Mouse (Mus musculus) heart, embryonic 16.5 days (tissue): ENCODE measurements around the gene Prrc2a. TPM values are rescaled to one million over a fixed set of nuclear protein-coding genes. Genes with fewer than 3 reads are reported as not detected.

Source experiments
- ATAC-seq: fragments of 200-750 bp; cut with Nextera tagmentation; replicated peaks from 2 replicates; pipeline ENCODE4 v1.8.0; 2017; ENCODE audit warnings: moderate number of reproducible peaks; ENCODE audit not compliant: insufficient read depth, low FRiP score; ENCODE audit errors: extremely low read depth
- H3K27ac ChIP-seq: fragments of 300-500 bp; sonication (generic); 2 replicates; pipeline ENCODE4 v1.5.1; 2014; ENCODE audit warnings: mild to moderate bottlenecking, low read length, control low read depth, moderate library complexity
- H3K27me3 ChIP-seq: fragments of 300-500 bp; sonication (generic); 2 replicates; pipeline ENCODE4 v1.6.1; 2014; ENCODE audit warnings: low read length, mixed read lengths; ENCODE audit not compliant: control insufficient read depth, insufficient read depth
- H3K36me3 ChIP-seq: fragments of 300-500 bp; sonication (generic); 2 replicates; pipeline ENCODE4 v1.6.1; 2014; ENCODE audit not compliant: control insufficient read depth, insufficient read depth
- H3K4me1 ChIP-seq: fragments of 300-500 bp; sonication (generic); 2 replicates; pipeline ENCODE4 v1.6.1; 2014; ENCODE audit warnings: low read length, mixed read lengths; ENCODE audit not compliant: control insufficient read depth, insufficient read depth
- H3K4me2 ChIP-seq: fragments of 300-500 bp; sonication (generic); 2 replicates; pipeline ENCODE4 v1.6.1; 2014; ENCODE audit warnings: low read depth, mild to moderate bottlenecking, control low read depth, low read length
- H3K4me3 ChIP-seq: fragments of 300-500 bp; sonication (generic); 2 replicates; pipeline ENCODE4 v1.5.1; 2014; ENCODE audit warnings: mild to moderate bottlenecking, control low read depth, low read length
- H3K9ac ChIP-seq: fragments of 300-500 bp; sonication (generic); 2 replicates; pipeline ENCODE4 v1.6.1; 2014; ENCODE audit warnings: low read length, control low read depth
- H3K9me3 ChIP-seq: fragments of 300-500 bp; sonication (generic); replicated peaks from 2 replicates; pipeline ENCODE4 v1.6.1; 2016; ENCODE audit warnings: low read length; ENCODE audit not compliant: control insufficient read depth
- WGBS: fragments of 180-500 bp; shearing (Covaris S2); extraction: QIAGEN DNeasy Blood & Tissue Kit; methylation state at CpG from one replicate; pipeline ENCODE4 v1.1.7; 2014; 5-methylcytosine and 5-hydroxymethylcytosine counted together
- polyA plus RNA-seq: library from polyadenylated mRNA; unstranded; fragments of >200 nt; fragmentation: Nextera tagmentation; extraction: Ambion mirVana; gene quantifications from 2 replicates; pipeline ENCODE4 v1.2.1, GENCODE M21; 2015

Gene Prrc2a
- polyA plus RNA-seq, 1 experiment from 2014 or later, result 103 TPM

DNA sequence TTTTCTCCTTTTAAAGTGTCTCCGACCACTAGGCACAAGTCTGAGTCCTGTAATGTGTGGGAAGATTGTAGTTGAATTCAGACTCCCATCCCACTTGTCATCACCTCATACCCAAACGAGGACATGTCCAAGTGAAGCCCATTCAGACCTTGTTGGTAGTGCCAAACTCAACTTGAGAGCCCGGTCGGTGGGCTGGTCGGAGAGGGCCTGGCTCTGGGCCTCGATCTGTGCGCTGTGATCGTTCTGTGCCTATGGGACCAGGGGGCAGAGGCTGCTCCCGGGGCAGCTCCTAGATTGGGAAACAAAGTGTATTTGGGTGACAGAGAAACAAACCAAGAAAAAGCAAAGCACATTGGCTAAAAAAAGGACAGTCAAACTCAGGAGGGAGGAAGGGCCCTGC, 11.6 kb downstream of the Prrc2a start:
- no peaks in the 10 kb centered on the region for H3K9me3 ChIP-seq
- no peak overlapping the region for H3K27ac ChIP-seq
- 72% methylated on average over 9 of the region's 9 CpGs for WGBS
- no peak overlapping the region for H3K4me3 ChIP-seq
- peaks cover 96% of the 10 kb centered on the region for H3K36me3 ChIP-seq
- no peaks in the 10 kb centered on the region for H3K27me3 ChIP-seq
- no peak overlapping the region for H3K9ac ChIP-seq
- no peak overlapping the region for H3K4me2 ChIP-seq
- H3K4me1 ChIP-seq, result no peaks in the 10 kb centered on the region
- no peak for ATAC-seq

GRCm38 (mm10) chr17:35152121-35152520, 12.6 kb downstream of the Prrc2a start:
- ATAC-seq, result no peak
- Histone ChIP-seq H3K27ac (no peak overlapping the region), H3K9me3 (no peaks in the 10 kb centered on the region), H3K4me3 (no peak overlapping the region), H3K4me2 (no peak overlapping the region), H3K27me3 (no peaks in the 10 kb centered on the region), H3K36me3 (peaks cover 90% of the 10 kb centered on the region), H3K9ac (no peak overlapping the region), H3K4me1 (no peaks in the 10 kb centered on the region)
- WGBS, result 94% methylated on average over 4 of the region's 4 CpGs

GRCm38 (mm10) chr17:35147922-35148639, 16.6 kb downstream of the Prrc2a start:
- Histone ChIP-seq H3K36me3 (peaks cover 81% of the 10 kb centered on the region), H3K4me1 (no peaks in the 10 kb centered on the region), H3K27ac (no peak overlapping the region), H3K4me3 (no peak overlapping the region), H3K4me2 (no peak overlapping the region), H3K9ac (no peak overlapping the region), H3K9me3 (no peaks in the 10 kb centered on the region), H3K27me3 (no peaks in the 10 kb centered on the region)
- ATAC-seq, result no peak
- 61% methylated on average over 5 of the region's 5 CpGs for WGBS

- Histone ChIP-seq H3K9ac (no peak overlapping the region), H3K9me3 (no peaks in the 10 kb centered on the region), H3K4me2 (no peak overlapping the region), H3K4me3 (no peak overlapping the region), H3K27ac (no peak overlapping the region), H3K27me3 (no peaks in the 10 kb centered on the region), H3K36me3 (peaks cover 81% of the 10 kb centered on the region), H3K4me1 (no peaks in the 10 kb centered on the region)
- 60% methylated on average over 3 of the region's 3 CpGs for WGBS
- no peak for ATAC-seq
Observed at GRCm38 (mm10) chr17:35147348-35147747, 17.3 kb downstream of the Prrc2a start.

DNA sequence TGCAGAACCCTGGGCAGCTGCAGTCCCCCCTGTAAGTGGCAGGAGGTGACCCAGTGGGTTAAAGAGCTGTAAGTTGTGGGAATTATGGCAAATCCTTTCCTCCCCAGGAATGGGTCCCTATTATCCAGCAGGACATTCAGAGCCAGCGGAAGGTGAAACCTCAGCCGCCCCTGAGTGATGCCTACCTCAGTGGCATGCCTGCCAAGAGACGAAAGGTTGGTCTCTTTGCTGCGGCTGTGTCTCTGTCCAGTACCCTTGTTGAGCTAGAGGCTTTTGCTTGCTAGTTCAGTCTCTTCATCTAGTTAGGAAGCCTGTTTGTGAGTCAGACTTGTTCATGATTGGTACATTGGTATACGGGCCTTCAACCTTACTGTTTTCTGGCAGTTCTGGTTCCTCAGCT, 18.6 kb downstream of the Prrc2a start:
- Histone ChIP-seq H3K27me3 (no peaks in the 10 kb centered on the region), H3K4me1 (no peaks in the 10 kb centered on the region), H3K36me3 (peaks cover 81% of the 10 kb centered on the region), H3K27ac (no peak overlapping the region), H3K4me2 (no peak overlapping the region), H3K4me3 (no peak overlapping the region), H3K9ac (no peak overlapping the region), H3K9me3 (no peaks in the 10 kb centered on the region)
- ATAC-seq, result no peak
- WGBS, result 84% methylated on average over 5 of the region's 5 CpGs

GRCm38 (mm10) chr17:35141971-35142370, 22.7 kb downstream of the Prrc2a start:
- Histone ChIP-seq H3K4me1 (peaks cover 6% of the 10 kb centered on the region), H3K27me3 (no peaks in the 10 kb centered on the region), H3K9ac (no peak overlapping the region), H3K4me2 (no peak overlapping the region), H3K36me3 (peaks cover 74% of the 10 kb centered on the region), H3K4me3 (no peak overlapping the region), H3K27ac (no peak overlapping the region), H3K9me3 (no peaks in the 10 kb centered on the region)
- ATAC-seq, result no peak
- WGBS, result 93% methylated on average over 6 of the region's 6 CpGs

DNA sequence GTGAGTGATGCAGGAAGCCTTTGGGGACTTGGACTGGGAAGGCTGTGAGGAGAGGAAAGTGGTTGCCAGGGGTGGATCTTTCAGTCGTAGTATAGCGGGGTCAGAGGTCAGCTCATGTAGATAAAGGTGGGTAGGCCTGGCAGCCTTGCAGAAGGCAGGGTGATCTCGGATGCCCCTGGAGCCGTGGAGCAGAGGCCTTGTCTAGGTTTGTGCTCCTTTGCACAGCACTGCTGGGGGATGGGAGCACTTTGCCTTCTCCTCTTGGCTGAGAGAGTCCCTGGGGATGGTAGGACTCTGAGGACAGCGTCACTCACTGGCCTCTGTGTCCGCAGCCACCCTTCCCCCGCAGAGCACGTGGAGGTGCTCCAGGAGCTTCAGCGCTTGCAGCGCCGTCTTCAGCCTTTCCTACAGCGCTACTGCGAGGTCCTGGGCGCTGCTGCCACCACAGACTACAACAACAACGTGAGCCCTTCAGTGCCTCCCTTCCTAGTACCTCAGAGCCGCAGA, 24.2 kb downstream of the Prrc2a start:
- WGBS, result 70% methylated on average over 16 of the region's 16 CpGs
- H3K4me1 ChIP-seq, result peaks cover 16% of the 10 kb centered on the region
- no peak for ATAC-seq
- no peak overlapping the region for H3K4me3 ChIP-seq
- no peaks in the 10 kb centered on the region for H3K27me3 ChIP-seq
- H3K27ac ChIP-seq, result no peak overlapping the region
- H3K9me3 ChIP-seq, result no peaks in the 10 kb centered on the region
- peaks cover 66% of the 10 kb centered on the region for H3K36me3 ChIP-seq
- no peak overlapping the region for H3K9ac ChIP-seq
- H3K4me2 ChIP-seq, result no peak overlapping the region

DNA sequence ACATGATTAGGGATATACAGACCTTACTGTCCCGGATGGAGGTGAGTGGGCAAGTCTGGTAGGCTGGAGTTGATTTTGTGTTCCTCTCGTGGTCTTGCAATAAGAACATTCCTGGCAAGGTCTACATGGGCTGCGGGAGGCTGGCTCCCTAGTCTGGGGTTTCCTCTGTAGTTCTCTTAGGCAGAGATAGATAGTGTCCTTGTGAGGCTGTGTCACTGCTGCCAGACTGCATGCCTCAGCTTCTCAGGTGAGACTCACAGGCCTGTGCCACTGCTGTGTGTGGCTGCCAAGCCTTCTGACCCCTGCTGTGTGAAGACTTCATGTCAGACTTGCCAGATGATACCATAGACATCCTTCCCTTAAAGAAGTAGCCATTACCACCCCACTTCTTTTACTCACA, 25.4 kb downstream of the Prrc2a start:
- WGBS, result 94% methylated on average over 3 of the region's 3 CpGs
- no peak overlapping the region for H3K4me3 ChIP-seq
- no peak overlapping the region for H3K27ac ChIP-seq
- no peak overlapping the region for H3K9ac ChIP-seq
- no peaks in the 10 kb centered on the region for H3K27me3 ChIP-seq
- H3K4me1 ChIP-seq, result peaks cover 16% of the 10 kb centered on the region
- no peaks in the 10 kb centered on the region for H3K9me3 ChIP-seq
- H3K36me3 ChIP-seq, result peaks cover 54% of the 10 kb centered on the region
- no peak for ATAC-seq
- H3K4me2 ChIP-seq, result no peak overlapping the region

DNA sequence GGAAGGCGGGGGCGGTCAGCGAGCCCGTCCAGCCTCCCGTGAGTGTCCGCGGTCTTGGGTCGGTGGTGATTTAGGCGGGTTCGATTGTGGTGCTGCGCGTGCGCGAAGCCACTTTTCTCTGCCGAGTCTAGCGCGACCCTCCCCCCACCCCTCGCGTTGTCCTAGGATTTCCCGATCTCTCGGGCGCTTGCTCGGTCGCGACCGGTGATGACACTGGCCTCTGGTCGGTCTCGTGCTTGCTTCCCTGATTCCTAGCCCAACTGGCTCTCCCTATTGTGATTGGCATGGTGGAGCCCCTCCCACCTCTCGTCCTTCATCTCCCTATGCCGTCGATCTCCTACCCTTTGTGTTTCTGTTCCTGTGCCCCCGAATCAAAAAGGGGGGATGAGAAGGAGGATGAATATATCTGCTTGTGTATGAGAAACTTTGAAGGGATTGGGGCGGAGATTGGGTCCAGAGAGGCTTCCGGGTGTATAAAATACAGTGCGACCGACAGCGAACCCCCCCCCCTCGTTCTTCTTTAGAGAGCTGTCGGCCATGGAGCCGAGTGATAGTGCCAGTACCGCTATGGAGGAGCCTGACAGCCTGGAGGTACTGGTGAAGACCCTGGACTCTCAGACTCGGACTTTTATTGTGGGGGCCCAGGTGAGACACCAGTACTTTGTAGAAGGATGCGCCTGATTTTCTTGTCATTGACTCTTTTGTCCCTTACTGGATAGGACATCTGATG, 28.9 kb downstream of the Prrc2a start:
- H3K4me3 ChIP-seq, result peak overlapping the region; percentile 86
- H3K27me3 ChIP-seq, result no peaks in the 10 kb centered on the region
- H3K27ac ChIP-seq, result peak overlapping the region; percentile 97
- H3K4me2 ChIP-seq, result peak overlapping the region; percentile 92
- peaks cover 20% of the 10 kb centered on the region for H3K36me3 ChIP-seq
- peak; percentile 51 for ATAC-seq
- peaks cover 16% of the 10 kb centered on the region for H3K4me1 ChIP-seq
- H3K9me3 ChIP-seq, result no peaks in the 10 kb centered on the region
- H3K9ac ChIP-seq, result peak overlapping the region; percentile 90
- WGBS, result under 1% methylated on average over 43 of the region's 43 CpGs
